Mouse (Mus musculus) liver, adult 2 months (tissue): ENCODE measurements around the gene Usp32. TPM values are rescaled to one million over a fixed set of nuclear protein-coding genes. Genes with fewer than 3 reads are reported as not detected.

Experiments used
- DNase-seq: peaks from one replicate; pipeline ENCODE4 v3.0.0-alpha.2; 2011; ENCODE audit warnings: low read depth, low spot score; ENCODE audit errors: extremely low read depth
- H3K27ac ChIP-seq: fragments of 200-500 bp; replicated peaks from 2 replicates; pipeline ENCODE4 v1.5.1; 2012; ENCODE audit warnings: low read depth, mild to moderate bottlenecking, control low read depth, inconsistent platforms, low read length; ENCODE audit not compliant: insufficient read depth
- H3K27me3 ChIP-seq: fragments of 200-500 bp; 2 replicates; pipeline ENCODE4 v1.6.1; 2012; ENCODE audit warnings: mild to moderate bottlenecking, moderate library complexity, low read length, inconsistent platforms; ENCODE audit not compliant: control insufficient read depth, insufficient read depth
- H3K36me3 ChIP-seq: fragments of 200-500 bp; 2 replicates; pipeline ENCODE4 v1.6.1; 2012; ENCODE audit warnings: low read length, inconsistent platforms; ENCODE audit not compliant: control insufficient read depth, insufficient read depth
- H3K4me1 ChIP-seq: fragments of 200-500 bp; 2 replicates; pipeline ENCODE4 v1.6.1; 2011; ENCODE audit warnings: low read length; ENCODE audit not compliant: control insufficient read depth, insufficient read depth
- H3K4me3 ChIP-seq: fragments of 200-500 bp; 2 replicates; pipeline ENCODE4 v1.5.1; 2011; ENCODE audit warnings: low read depth, mild to moderate bottlenecking, control low read depth, low read length, moderate library complexity; ENCODE audit not compliant: insufficient read depth
- H3K79me2 ChIP-seq: fragments of 200-500 bp; 2 replicates; pipeline ENCODE4 v1.6.1; 2012; ENCODE audit warnings: inconsistent platforms, mild to moderate bottlenecking, low read length, moderate library complexity; ENCODE audit not compliant: control insufficient read depth, insufficient read depth
- H3K9ac ChIP-seq: fragments of 200-500 bp; 2 replicates; pipeline ENCODE4 v1.6.1; 2012; ENCODE audit warnings: low read depth, mild to moderate bottlenecking, control low read depth, inconsistent platforms, low read length
- CTCF ChIP-seq: fragments of 200-500 bp; IDR thresholded peaks from 2 replicates; pipeline ENCODE4 v1.5.1; 2011; ENCODE audit warnings: low read depth, low read length, control low read depth
- POLR2A ChIP-seq: fragments of 200-500 bp; IDR thresholded peaks from 2 replicates; pipeline ENCODE4 v1.6.1; 2011; ENCODE audit warnings: low read length, control low read depth; ENCODE audit not compliant: insufficient read depth; ENCODE audit errors: extremely low read depth
- WGBS: fragments of 180-500 bp; shearing (Covaris S2); methylation state at CpG from one replicate; pipeline ENCODE4 v1.1.7; 2018; 5-methylcytosine and 5-hydroxymethylcytosine counted together
- polyA plus RNA-seq: library from polyadenylated mRNA; depleted of rRNA; stranded (reverse); fragments of >200 nt; gene quantifications from 2 replicates; pipeline ENCODE4 v1.2.3, GENCODE M21; 2012
- total RNA-seq: library from RNA; depleted of rRNA; stranded (reverse); fragments of >200 nt; gene quantifications from 2 replicates; pipeline ENCODE4 v1.2.3, GENCODE M21; 2014

The Usp32 gene
- total and polyA plus RNA-seq, 2 experiments, result 3.2 to 28.7 TPM

- TF ChIP-seq CTCF (no peak), POLR2A (no peak)
- H3K4me1 ChIP-seq, result no peaks in the 10 kb centered on the region
- WGBS, result 91% methylated on average over 4 of the region's 4 CpGs
Measured at GRCm38 (mm10) chr11:84966696-84967095, 173.3 kb downstream of the Usp32 start.

DNA sequence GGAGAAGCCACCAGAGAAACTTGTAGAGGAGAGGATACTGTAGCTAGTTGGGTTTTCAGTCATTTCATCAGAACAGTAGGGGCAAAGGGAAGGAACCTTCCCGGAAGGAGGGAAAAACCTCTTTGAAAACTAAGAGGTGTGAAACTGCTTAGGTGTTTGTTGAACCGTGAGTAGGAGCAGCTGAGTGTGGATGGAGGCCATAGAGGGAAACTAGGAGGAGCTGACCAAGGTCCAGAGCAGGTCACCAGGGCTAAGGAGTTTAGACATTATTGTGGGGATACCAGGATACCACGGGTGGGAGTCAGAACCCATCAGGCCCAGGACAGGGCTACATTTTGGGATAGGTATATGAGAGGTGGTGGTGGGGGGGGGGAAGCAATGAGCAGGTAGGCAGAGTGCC lies 176.4 kb downstream of the Usp32 start:
- Histone ChIP-seq H3K27ac (no peak overlapping the region), H3K27me3 (no peaks in the 10 kb centered on the region), H3K4me3 (no peak overlapping the region), H3K79me2 (no peaks in the 10 kb centered on the region), H3K36me3 (no peaks in the 10 kb centered on the region), H3K4me1 (peaks cover 3% of the 10 kb centered on the region; the same call in 1 of the 2 replicates), H3K9ac (no peak overlapping the region)
- 76% methylated on average over 3 of the region's 3 CpGs for WGBS
- TF ChIP-seq POLR2A (no peak), CTCF (no peak)
- DNase-seq, result no peak

More at GRCm38 (mm10) chr11:84966696-84967095, 173.3 kb downstream of the Usp32 start:
- Histone ChIP-seq H3K79me2 (no peaks in the 10 kb centered on the region), H3K9ac (no peak overlapping the region), H3K4me3 (no peak overlapping the region), H3K36me3 (no peaks in the 10 kb centered on the region), H3K27ac (no peak overlapping the region), H3K27me3 (no peaks in the 10 kb centered on the region)
- DNase-seq, result no peak

- no peak for DNase-seq
- Histone ChIP-seq H3K27me3 (peaks cover 4% of the 10 kb centered on the region; the same call in 1 of the 2 replicates), H3K79me2 (no peaks in the 10 kb centered on the region), H3K4me1 (peaks cover 3% of the 10 kb centered on the region; the same call in 1 of the 2 replicates), H3K4me3 (no peak overlapping the region), H3K27ac (no peak overlapping the region), H3K9ac (no peak overlapping the region), H3K36me3 (no peaks in the 10 kb centered on the region)
- WGBS, result 42% methylated on average over 4 of the region's 4 CpGs
- TF ChIP-seq CTCF, result no peak
- no peak for TF ChIP-seq POLR2A
Measured at GRCm38 (mm10) chr11:84962536-84962935, 177.4 kb downstream of the Usp32 start.

DNA sequence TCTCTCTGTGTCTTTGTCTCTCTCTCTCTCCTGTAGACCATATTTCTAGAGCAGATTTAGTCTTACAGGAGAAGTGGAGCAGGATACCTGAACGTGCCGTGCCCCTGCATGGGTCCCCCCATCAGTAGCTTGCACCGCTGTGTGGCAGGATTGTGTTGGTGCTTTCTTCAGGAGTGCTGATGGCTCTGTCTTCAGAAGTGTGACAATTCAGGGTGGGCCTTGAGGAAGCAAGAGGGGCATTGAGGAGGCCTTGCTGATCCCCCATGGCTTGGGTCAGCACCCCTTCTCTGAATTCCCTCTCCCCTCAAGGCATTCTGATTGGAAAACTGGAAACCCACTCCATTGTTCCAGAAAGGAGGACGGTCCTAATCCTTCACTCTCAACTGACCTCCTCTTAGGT lies 178.4 kb downstream of the Usp32 start:
- no peak overlapping the region for H3K4me3 ChIP-seq
- no peak overlapping the region for H3K27ac ChIP-seq
- no peak overlapping the region for H3K9ac ChIP-seq
- no peak for DNase-seq
- TF ChIP-seq POLR2A (no peak), CTCF (no peak)
- 97% methylated on average over 4 of the region's 4 CpGs for WGBS
- peaks cover 3% of the 10 kb centered on the region; the same call in 1 of the 2 replicates for H3K4me1 ChIP-seq
- H3K79me2 ChIP-seq, result no peaks in the 10 kb centered on the region
- peaks cover 4% of the 10 kb centered on the region; the same call in 1 of the 2 replicates for H3K27me3 ChIP-seq
- H3K36me3 ChIP-seq, result no peaks in the 10 kb centered on the region

DNA sequence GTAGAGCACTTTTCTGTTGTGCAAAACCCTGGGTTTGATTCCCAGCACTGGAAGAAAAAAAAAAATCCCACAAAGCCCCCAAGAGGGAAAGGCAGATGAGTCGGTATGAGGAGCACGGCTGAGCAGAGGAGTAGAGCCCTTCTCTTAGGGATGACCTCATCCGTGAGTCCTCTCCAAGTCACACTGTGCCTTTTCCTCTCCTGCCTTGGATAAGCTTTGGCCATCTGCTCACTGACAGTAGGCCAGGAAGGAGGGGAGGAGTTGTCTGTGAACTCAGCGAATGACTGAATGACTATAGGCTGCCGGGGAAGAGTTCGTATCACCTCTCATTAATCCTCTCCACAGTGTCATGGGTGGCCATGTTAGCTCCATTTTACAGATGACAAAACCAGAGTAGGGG lies 179.2 kb downstream of the Usp32 start:
- Histone ChIP-seq H3K36me3 (no peaks in the 10 kb centered on the region), H3K27me3 (peaks cover 4% of the 10 kb centered on the region; the same call in 1 of the 2 replicates), H3K27ac (no peak overlapping the region), H3K4me3 (no peak overlapping the region), H3K4me1 (peaks cover 3% of the 10 kb centered on the region; the same call in 1 of the 2 replicates), H3K79me2 (no peaks in the 10 kb centered on the region), H3K9ac (no peak overlapping the region)
- 72% methylated on average over 6 of the region's 6 CpGs for WGBS
- DNase-seq, result no peak
- no peak for TF ChIP-seq CTCF
- no peak for TF ChIP-seq POLR2A

DNA sequence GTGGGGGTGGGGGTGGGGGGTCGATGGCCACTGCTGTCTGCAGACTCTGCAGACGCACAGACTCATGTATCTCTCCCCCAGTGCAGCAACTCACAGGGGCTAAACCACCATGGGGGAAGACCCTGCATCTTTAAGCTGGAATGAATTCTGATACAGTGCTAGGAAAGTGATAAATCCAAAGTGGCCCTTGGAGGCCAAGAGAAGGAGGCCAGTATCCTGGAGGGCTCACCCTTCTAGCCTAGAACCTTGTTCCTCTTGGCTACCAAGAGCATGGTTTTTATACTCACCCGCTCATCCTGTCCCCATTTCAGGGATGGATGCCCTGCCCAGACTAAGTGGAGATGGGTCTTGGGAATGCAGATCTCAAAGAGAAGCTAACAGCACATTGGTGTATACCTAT lies 179.7 kb downstream of the Usp32 start:
- Histone ChIP-seq H3K4me1 (peaks cover 3% of the 10 kb centered on the region; the same call in 1 of the 2 replicates), H3K4me3 (no peak overlapping the region), H3K36me3 (no peaks in the 10 kb centered on the region), H3K9ac (no peak overlapping the region), H3K27me3 (peaks cover 4% of the 10 kb centered on the region; the same call in 1 of the 2 replicates), H3K79me2 (no peaks in the 10 kb centered on the region), H3K27ac (no peak overlapping the region)
- TF ChIP-seq CTCF (no peak), POLR2A (no peak)
- DNase-seq, result no peak
- 57% methylated on average over 3 of the region's 3 CpGs for WGBS
